Mouse (Mus musculus) CH12F3 (cell line): ENCODE data around the gene Tenm4.

Experiments
- in situ Hi-C: fragments of 300-500 bp; cut with MboI; formaldehyde crosslinking; loops from 2 replicates; pipeline ENCODE4 v1.14.3; 2020; ENCODE audit warnings: low sequenced_read_pairs

Tenm4 gene

DNA sequence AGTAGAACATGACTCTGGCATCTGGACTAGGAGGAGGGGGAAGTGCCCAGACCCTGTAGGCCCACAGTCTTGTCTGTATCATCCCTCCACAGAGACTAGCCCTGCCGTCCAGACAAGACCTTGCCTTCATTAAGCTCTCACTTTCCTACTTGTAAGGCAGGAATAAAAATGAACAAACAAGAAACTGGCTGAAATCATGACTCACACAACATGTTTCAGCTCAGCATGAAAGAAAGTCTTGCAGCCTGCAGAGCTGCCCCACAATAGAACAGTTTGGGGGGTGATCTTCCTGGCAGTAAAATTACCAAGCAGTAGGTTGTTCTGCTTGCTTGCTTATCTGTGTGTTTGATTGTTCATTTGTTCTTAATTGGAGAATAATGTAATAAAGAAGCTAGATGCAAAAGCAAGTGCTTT is 539.6 kb downstream of the Tenm4 start:
- in situ Hi-C loops: no loop called here

DNA sequence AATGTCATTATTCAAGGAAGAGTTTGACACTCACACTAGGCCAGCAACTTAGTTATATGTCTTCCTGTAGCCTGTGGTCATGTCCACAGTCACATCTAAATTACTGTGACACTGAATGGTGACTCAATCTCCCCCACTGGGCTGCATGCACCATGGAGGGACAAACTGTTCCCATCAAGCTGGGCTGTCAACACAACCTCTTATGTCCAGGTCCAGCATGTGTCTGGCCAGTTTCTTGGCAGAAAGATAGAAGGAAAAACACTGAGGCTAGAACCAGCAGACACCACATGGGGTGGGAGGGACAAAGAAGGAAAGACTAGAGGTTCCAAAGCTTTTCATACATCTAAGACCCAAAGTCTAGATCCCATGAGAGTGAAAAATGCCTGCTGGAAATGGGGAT is 541.8 kb downstream of the Tenm4 start:
- in situ Hi-C loops: no loop called here

DNA sequence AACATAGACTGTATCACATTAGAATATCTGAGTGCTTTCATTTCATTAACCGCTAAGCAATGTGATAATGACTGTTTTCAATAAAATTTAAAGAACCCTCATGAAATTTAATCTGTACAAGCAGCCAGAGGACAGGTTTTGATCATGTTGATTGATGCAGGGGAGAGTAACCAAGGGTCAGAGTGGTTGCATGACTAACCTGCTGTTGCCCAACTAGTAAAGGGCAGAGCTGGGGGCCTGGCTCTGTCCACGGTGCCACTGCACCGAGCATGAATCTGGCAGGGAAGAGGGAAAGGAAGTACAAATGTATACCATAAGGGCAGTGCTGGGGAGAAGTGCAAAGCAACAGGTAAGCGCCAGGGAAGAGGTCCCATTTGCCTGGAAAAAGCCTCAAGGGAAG is 545.9 kb downstream of the Tenm4 start:
- in situ Hi-C loops: no loop called here

DNA sequence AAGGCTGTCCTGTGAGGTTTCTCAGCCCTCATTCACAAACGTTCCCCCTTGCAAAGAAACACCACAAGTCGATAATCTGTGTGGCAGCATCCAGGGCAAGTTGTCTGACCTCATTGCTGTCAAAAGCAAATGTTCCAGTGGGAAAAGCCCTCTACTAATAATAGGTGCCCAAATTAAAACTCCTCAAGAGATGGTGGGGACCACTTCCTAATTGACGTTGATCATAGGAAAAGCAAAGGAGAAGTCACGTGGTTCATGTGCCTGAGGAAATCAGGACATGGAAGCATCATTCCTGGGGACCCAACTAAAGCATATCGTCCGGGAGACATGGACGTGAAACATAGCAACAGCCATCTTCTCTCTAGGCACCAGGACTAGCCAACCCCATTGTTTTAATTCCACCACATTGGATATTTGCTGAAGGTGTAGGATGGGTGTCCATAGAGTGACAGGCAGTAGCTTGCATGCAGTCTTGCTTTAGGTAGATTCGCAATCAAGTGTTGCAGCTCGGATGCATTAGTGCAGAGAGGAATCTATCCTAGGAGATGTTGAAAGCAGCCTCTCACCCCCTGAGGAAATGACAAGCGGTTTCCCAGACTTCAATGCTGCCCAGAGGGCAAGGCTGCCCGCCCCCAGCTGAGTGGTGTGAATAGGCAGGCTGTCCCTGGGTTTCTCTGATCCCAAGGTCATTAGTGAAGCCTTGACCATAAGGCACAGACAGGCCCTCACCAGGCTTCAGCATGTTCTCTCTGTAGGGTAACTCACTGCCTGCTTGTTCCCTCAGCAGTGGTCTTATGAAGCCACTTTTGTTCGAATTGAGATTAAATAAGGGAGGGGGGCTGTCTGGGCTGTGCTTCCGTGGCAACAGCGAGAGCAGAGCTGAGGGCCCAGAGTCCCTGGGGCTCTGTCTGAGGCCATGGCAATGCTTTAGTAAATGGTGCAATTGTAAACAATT is 547.4 kb downstream of the Tenm4 start:
- in situ Hi-C loops: no loop called here

DNA sequence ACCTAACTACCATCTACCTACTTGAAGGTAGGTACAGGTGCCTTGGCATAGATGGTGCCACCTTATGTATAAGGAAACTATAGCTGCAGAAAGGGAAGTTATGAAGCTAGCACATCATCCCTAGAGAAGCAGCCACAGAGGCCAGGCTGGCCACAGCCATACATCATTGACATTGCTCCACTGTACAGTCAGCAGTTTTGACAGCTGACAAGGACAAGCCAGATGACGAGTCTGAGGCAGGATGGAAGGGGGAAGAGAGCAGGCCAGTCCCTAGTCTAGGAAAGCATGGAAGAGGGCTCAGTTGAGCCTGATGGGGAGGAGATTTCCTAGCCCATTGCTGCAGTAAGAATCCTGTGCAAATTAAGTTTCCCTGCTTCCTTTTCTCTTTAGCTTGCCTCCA is 548.9 kb downstream of the Tenm4 start:
- in situ Hi-C loops: no loop called here

DNA sequence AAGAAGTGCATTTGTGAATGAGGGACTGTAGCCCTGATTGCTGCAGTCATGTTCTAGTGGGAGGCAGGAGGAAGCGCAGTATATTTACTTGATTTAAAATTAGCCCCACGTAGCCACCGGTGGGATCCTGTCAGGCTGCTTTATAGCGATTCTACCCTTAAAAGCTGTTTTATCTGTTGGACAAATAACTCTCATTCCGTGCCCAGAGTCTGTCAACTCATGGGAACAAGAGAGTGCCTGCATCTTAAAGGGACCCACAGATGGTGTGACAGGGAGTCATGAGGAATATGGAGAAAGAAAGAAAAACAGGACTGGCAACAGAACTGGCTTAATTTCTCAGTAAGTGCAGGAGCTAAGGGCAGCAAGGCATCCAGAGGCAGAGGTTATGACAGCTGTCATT is 549.4 kb downstream of the Tenm4 start:
- in situ Hi-C loops: no loop called here

DNA sequence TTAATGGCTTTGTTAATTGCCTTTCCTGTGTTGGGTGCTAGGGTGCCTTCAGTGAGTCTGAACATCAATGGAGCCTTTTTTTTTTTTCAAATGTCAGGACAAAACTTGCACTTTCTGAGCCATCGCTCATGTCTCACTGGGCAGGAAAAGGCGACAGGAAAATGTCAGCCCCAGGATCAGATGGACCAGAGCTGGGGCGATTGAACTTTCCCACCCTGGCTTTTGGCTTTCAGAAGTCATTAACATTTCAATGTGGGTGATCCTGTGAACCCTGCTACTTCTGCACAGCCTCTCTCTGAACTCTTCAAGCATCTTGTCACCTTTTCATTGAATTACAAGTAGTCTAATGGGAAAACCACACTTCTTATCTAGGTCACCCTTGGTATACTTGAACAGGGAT is 551.8 kb downstream of the Tenm4 start:
- in situ Hi-C loops: no loop called here

DNA sequence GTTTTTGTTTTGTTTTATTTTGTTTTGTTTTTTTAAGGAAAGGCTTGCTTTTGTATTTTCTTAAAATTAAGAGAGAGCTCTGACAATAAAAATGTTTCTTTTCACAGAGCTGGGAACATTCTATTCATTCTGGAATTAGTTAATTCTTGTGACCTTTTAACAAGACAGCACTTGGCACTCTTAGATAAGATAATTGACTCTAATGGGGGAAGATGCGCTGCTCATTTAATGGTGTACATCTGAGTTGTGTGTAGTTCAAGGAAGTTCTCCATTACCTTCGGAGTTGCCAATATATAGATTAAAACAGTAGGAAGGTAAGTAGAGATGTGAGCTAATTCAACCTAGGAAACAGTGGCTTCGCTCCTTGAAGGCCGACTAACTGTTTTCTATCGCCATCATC is 554.6 kb downstream of the Tenm4 start:
- in situ Hi-C loops: no loop called here

DNA sequence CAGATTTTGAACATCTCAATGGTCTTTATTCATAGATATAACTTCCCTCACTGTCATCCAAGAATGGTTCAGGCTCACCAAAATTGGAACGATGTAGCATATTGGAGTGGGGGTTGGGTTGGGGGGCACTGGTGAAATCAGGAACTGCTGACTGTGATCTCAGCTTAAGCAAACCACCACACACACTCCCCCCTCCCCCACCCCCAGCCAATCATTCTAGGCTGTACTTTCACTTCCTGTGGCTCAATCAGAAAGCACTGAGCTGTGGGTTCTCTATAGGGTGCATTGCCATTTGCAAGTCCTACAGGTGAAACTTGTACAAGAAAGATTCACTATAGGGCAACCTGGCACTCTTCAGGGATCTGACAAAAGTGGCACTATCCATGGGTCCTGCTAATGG is 559.3 kb downstream of the Tenm4 start:
- in situ Hi-C loops: no loop called here

DNA sequence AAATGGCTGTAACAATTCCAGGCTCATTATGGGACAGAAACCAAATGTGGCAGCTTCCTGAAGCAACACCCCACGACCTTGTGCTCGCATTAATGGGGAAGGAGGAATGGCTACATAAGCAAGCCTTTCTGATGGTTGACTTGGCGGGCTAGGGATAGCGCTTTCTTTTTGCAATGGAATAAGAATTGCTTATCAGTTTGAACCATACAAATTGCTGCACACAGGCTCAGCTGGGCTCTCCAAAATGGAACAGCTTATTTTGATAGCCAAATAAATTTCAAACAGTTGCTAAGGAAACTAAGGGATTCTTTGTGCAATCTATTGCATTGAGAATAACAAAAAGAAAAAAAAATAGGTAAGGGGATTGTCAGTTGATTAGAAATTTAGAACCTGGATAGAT is 560.9 kb downstream of the Tenm4 start:
- in situ Hi-C loops: no loop called here

DNA sequence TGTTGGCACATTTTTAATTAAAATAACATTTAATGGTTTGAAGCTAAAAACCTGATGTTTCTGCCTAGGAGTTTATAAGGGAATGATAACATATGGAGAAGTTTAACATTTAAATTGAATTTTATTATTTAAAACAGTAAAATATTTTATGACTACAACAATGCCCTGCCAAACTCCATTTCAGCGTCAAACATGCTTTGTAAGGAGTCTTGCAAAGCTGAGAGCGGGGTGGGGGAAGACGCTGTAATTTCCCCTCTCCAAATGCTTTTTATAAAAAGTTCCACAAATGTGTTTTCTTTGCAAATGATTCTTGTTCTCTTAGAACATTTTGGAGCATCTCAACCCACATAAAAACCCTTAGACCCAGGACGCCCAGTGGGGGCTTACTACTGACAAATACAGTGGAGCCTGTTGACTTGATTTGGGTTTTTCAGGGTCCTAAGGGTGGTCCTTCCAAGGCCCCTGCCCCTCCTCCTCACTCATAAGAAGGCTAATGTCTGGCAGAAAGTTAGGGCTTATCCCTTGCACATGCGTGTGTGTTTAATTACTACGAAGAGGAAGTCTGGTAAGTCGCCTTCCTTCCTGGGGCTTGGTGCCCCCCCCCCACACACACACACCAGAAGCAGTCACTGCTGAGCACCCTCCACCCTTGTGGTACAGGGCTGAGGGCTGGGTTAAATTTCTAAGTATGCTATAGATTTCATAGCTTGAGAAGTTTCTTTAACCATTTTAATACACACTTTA is 563.4 kb downstream of the Tenm4 start:
- in situ Hi-C loops: no loop called here

DNA sequence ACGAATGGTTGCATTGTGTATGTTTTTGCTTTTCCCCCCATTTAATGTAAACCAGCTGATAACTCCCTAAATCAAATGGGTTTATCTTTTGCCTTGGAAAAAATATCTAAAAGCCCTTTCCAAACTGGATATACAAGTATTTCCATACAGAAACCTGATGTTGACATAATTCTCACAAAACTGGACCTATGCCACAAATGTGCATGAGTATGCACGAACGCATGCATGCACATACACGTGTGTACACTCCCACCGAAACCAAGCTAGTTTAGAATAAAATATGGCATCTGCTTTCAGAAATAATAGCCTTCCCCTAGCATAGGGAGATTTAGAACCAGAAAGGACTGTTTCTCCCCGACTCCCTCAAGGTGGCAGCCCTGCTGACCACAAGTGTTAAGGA is 569.6 kb downstream of the Tenm4 start:
- in situ Hi-C loops: no loop called here

DNA sequence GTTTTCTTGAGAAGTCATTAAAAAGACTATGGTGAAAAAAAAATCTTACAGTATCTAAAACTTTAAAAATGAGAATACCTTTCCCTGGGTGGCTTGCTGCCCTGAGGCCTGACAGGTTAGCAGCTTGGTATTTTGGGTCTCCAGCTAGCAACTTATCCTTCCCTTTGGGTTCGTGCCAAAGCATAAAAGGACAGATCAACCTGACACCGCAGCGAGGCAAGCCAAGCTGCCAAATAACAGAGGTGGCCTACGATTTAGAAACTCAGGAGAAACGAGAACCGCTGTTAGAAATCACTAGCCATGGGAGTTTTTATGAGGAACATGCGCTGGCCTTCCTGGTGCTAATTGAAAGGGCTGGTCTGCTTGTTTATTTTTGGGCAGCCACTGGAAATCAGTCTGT is 571.2 kb downstream of the Tenm4 start:
- in situ Hi-C loops: no loop called here

DNA sequence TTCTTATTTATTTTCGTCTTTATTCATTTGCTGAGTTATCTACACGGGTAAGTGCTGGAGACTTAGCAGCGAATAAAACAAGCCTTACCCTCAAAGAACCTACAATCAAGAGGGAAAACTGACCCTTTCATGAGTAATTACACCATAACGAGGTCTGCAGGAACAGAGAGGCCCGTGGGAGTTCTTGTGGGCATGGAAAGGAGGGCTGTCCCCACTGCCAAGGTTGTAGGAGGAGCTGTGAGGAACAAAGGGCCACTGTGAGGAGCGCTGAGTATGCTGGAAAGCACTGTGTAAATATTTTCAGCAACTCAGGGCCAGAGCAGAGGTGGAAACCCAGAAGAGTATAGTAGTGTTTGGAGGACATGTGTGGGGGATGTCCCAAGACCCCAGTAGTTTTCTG is 574.9 kb downstream of the Tenm4 start:
- in situ Hi-C loops: no loop called here

DNA sequence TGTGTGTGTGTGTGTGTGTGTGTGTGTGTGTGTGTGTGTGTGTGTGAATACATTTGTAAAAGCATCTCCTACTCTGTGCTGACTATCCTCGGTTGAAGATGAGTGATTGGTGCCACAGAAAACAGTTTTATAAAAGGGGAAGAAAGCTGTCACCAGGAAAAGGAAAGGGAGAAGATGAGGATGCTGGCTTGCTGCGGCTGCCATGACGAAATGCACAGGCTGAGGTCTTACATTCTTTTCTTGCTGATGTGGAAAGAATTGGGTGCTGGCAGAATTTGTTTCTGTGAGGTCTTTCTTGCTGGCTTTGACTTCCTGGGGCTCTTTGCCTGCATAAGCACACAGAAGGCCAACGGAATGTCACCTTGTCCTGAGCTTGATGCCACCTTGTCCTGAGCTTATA is 575.7 kb downstream of the Tenm4 start:
- in situ Hi-C loops: no loop called here

DNA sequence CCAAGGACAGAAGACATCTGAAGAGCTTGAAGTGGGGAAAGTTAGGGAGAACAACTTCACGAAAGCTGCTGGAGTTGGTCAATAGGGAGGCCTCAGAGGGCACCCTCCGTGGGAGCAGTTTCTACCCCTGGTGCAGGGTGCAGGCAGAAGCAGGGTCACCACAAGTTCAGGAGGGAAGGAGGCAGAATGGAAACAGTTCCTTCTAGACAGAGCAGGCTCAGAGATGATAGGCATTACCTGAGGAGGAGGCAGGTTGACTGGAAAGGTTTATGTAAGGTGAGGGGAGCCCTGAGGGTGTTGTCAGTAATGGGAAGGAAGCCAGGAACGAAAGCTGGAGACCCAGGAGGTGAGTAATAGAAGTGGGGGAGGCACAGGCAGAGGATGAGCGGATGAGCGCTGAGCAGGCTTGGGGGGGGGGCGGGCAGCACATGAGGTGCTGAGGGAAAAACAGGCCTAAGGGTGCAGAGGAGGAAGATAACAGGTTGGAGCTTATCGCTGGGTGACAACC is 577.5 kb downstream of the Tenm4 start:
- in situ Hi-C loops: no loop called here

DNA sequence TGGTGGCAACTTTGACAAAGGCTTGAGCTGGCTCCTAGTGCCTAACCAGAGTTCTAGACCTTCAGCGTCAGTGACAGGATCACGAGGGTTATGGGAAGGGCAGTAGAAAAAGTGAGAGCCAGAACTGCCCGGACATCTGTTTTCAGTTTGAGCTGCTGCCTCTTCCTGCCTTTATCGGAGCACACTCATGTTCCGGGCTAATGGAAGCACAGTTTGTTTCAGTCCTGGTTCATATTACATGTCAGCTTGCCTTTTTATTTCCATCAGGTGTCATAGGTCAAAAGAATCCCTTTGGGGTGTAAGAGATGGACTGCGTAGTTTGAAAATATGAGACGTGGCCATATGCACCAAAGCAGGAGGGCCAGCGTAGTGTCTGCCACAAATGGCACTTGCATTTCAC is 578.7 kb downstream of the Tenm4 start:
- in situ Hi-C loops: no loop called here

DNA sequence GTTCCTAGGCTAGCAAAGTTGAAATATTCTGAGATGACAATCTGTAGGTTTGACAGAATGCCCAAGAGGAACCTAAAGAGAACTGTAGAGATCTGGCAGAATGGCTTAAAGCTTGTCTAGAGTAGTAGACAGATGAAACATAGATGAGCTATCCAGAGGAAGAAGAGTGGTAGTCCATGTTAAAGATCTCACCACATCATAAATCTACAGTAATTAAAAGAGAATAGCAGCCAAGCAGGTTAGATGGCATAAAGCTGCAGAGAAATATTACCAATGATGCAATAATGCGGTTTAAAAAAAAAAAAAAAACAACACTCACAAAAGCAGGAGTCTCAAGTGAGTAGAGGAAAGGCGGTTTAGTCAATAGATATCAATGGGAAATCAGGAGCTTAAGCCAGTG is 580.2 kb downstream of the Tenm4 start:
- in situ Hi-C loops: no loop called here

DNA sequence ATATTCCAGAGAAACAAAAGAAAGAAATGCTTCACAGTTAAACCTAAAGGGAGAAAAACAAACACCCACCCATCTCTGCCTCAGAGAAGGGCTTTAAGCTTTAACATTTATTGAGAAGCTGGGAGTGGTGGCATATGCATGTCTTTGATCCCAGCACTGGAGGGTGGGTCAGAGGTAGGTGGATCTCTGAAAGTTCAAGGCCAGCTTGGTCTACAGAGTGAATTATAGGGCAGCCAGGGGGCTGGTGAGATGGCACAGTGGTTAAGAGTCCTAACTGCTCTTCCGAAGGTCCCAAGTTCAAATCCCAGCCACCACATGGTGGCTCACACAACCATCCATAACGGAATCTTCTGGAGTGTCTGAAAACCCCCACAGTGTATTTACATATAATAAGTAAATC is 581.7 kb downstream of the Tenm4 start:
- in situ Hi-C loops: no loop called here

DNA sequence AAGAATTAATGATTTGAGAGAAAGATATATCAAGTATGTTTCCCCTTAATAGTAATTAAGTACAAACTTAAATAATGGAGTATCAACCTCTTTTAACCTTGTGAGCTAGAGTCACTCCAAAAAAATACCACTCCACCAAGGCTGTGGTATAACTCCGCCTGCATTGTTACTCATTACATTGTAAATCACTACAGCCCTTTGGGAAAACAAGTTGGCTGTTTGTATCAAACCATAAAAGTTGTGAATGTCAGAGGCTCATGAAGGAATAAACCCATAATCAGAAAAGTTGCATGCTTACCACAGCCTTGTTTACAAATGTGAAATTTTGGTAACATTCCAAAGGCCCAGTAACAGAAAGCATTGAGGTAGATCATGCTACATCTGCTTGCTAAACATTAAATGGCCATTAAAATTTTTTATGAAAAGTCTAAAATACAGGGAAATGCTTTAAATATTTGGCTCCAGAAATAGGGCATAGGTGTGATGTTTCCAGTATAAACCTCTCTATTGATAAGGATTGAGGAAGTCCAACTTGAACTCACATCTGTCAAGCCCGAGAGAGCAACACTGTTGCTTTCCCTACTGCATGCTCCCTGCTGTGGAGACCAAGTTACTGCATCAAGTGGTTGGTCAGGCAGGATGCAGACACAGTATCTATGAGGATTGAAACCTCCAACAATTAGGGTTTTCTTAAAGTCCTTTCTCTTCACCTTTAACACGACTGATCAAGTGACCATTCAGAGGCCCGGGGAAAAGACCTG is 582.5 kb downstream of the Tenm4 start:
- in situ Hi-C loops: no loop called here

DNA sequence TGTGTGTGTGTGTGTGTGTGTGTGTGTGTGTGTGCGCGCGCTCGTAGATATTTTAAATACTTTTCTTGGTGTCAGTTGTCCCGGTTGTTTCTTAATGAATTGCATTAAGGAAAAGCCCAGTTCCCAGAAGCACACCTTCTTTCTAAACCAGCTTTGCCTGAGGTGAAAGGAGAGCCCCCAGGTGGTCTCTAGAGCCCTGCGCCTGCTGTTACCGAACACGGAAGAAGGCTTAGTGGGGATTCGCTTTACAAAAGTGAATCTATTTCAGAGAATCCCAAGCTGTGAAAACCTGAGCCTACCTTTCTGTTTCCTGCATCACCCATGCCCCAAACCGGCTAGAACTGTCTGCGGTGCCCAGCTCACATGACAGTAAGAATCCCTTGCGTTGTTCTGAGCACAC is 583.1 kb downstream of the Tenm4 start:
- in situ Hi-C loops: no loop called here
